Mouse (Mus musculus) stomach, postnatal 0 days (tissue): ENCODE measurements around the gene Arhgef3. TPM values are rescaled to one million over a fixed set of nuclear protein-coding genes. Genes with fewer than 3 reads are reported as not detected.

Source experiments
- ATAC-seq: fragments of 200-750 bp; cut with Nextera tagmentation; 2 replicates; pipeline ENCODE4 v1.8.0; 2017; ENCODE audit not compliant: low FRiP score, low TSS enrichment
- DNase-seq: peaks from one replicate; pipeline ENCODE4 v3.0.0-alpha.2; 2016; ENCODE audit warnings: low spot score
- H3K27ac ChIP-seq: fragments of 300-500 bp; sonication (generic); replicated peaks from 2 replicates; pipeline ENCODE4 v1.5.1; 2014; ENCODE audit warnings: mild to moderate bottlenecking, control low read depth
- H3K27me3 ChIP-seq: fragments of 300-500 bp; sonication (generic); 2 replicates; pipeline ENCODE4 v1.6.1; 2014; ENCODE audit warnings: low read length; ENCODE audit not compliant: control insufficient read depth, insufficient read depth
- H3K36me3 ChIP-seq: fragments of 300-500 bp; sonication (generic); 2 replicates; pipeline ENCODE4 v1.6.1; 2014; ENCODE audit warnings: low read length, mixed read lengths; ENCODE audit not compliant: control insufficient read depth, insufficient read depth
- H3K4me1 ChIP-seq: fragments of 300-500 bp; sonication (generic); replicated peaks from 2 replicates; pipeline ENCODE4 v1.6.1; 2014; ENCODE audit warnings: antibody characterized with exemption; ENCODE audit not compliant: control insufficient read depth, insufficient read depth
- H3K4me2 ChIP-seq: fragments of 300-500 bp; sonication (generic); replicated peaks from 2 replicates; pipeline ENCODE4 v1.6.1; 2014; ENCODE audit warnings: low read depth, mild to moderate bottlenecking, control low read depth, moderate library complexity
- H3K4me3 ChIP-seq: fragments of 300-500 bp; sonication (generic); 2 replicates; pipeline ENCODE4 v1.5.1; 2014; ENCODE audit warnings: low read depth, low read length, control low read depth
- H3K9ac ChIP-seq: fragments of 300-500 bp; sonication (generic); 2 replicates; pipeline ENCODE4 v1.6.1; 2014; ENCODE audit warnings: mild to moderate bottlenecking, low read length, control low read depth, mixed read lengths
- H3K9me3 ChIP-seq: fragments of 300-500 bp; sonication (generic); 2 replicates; pipeline ENCODE4 v1.6.1; 2016; ENCODE audit warnings: low read length; ENCODE audit not compliant: control insufficient read depth
- CTCF ChIP-seq: IDR thresholded peaks from 2 replicates; pipeline ENCODE4 v1.5.1; 2016; ENCODE audit warnings: antibody characterized with exemption, low read depth, mild to moderate bottlenecking, moderate library complexity
- EP300 ChIP-seq: optimal IDR thresholded peaks from 2 replicates; pipeline ENCODE3; 2016; ENCODE audit warnings: antibody characterized with exemption
- WGBS: fragments of 180-500 bp; shearing (Covaris S2); extraction: QIAGEN DNeasy Blood & Tissue Kit; methylation state at CpG from one replicate; pipeline ENCODE4 v1.1.7; 2014; 5-methylcytosine and 5-hydroxymethylcytosine counted together
- polyA plus RNA-seq: library from polyadenylated mRNA; unstranded; fragments of >200 nt; fragmentation: Nextera tagmentation; extraction: Ambion mirVana; gene quantifications from 2 replicates; pipeline ENCODE4 v1.2.1, GENCODE M21; 2015

Gene Arhgef3
- polyA plus RNA-seq, 1 experiment from 2014 or later = 13.1 TPM

GRCm38 (mm10) chr14:27102720-27103119 is 12.0 kb upstream of the Arhgef3 start:
- Histone ChIP-seq H3K4me2 (no peak overlapping the region), H3K27ac (no peak overlapping the region), H3K4me3 (no peak overlapping the region), H3K9ac (no peak overlapping the region), H3K27me3 (no peaks in the 10 kb centered on the region), H3K36me3 (peaks cover 6% of the 10 kb centered on the region), H3K9me3 (no peaks in the 10 kb centered on the region), H3K4me1 (no peaks in the 10 kb centered on the region)
- 62% methylated on average over 6 of the region's 6 CpGs for WGBS
- no peak for DNase-seq
- ATAC-seq = no peak
- TF ChIP-seq EP300 = no peak
- no peak for TF ChIP-seq CTCF

DNA sequence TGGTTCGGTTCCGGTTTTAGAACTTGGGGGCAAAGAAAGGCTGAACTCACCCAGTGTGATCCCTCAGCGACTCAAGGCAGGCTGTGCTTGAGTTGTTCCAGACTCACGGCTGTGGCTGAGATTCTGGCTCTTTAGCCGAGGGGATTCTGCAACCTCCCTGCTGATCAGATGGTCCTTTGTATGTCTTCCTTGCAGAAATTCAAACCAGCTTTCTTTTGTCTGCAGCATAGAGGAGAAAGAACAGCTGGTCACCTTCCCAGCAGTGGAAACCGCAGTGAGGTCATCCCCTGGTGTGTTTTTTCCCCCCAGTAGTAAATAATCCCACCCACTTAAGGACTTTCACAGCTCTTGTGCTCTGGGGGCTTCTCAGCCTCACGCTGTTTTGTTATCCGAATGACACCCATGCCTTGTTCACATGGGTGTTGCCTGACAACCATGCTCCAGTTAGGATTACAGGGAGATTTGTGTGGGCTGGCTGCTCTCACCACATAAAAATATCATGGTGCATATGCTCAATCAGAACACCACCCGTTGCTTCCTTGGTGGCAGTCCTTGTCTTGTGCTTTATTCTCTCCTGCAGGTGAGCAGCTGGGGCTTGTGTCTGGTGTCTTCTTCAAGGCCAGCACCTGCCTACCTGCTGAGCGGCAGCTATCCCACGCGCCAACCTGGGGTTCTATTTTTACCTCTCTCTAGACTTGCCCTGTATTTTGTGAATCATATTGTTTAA is 8.8 kb upstream of the Arhgef3 start:
- Histone ChIP-seq H3K27me3 (no peaks in the 10 kb centered on the region), H3K4me3 (no peak overlapping the region), H3K27ac (no peak overlapping the region; the same call in 1 of the 2 replicates), H3K4me2 (no peak overlapping the region), H3K36me3 (no peaks in the 10 kb centered on the region), H3K9me3 (no peaks in the 10 kb centered on the region), H3K4me1 (no peaks in the 10 kb centered on the region; the same call in 1 of the 2 replicates), H3K9ac (no peak overlapping the region)
- TF ChIP-seq CTCF (no peak), EP300 (no peak)
- WGBS = 56% methylated on average over 12 of the region's 12 CpGs
- DNase-seq = no peak
- ATAC-seq = no peak; the same call in 1 of the 2 replicates

GRCm38 (mm10) chr14:27108748-27109504 is 5.8 kb upstream of the Arhgef3 start:
- H3K27ac ChIP-seq = 0 out of 2 replicates have a peak overlapping the region, but pooled peaks have one; percentile 18
- TF ChIP-seq EP300 (no peak), CTCF (peak; percentile 68)
- peak; percentile 39; the same call in 1 of the 2 replicates for ATAC-seq
- no peak overlapping the region for H3K9ac ChIP-seq
- no peaks in the 10 kb centered on the region; the same call in 1 of the 2 replicates for H3K4me1 ChIP-seq
- H3K36me3 ChIP-seq = no peaks in the 10 kb centered on the region
- no peak overlapping the region for H3K4me3 ChIP-seq
- peak; percentile 52 for DNase-seq
- no peaks in the 10 kb centered on the region for H3K9me3 ChIP-seq
- 52% methylated on average over 6 of the region's 6 CpGs for WGBS
- no peaks in the 10 kb centered on the region for H3K27me3 ChIP-seq
- H3K4me2 ChIP-seq = no peak overlapping the region

DNA sequence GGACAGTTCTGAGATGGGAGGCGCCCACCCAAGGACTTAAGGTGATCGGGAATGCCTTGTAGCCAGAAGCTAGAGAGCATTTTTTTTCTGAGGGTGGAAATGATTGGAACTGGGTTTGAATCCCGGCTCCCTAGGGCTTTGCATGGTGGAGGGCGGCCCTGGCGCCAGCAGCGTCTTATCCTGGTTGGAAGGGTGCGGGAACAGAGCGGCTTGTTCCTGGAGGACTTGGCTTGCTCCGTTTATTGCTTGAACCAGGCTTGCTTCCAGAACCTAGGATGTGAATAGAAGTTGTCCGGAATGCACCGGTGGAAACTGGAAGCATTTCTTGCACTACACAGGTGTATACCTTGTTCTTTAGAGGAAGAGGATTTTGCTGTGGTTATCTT is 569 bp downstream of the Arhgef3 start:
- DNase-seq = no peak
- Histone ChIP-seq H3K27me3 (no peaks in the 10 kb centered on the region), H3K4me1 (no peaks in the 10 kb centered on the region), H3K27ac (peak overlapping the region; percentile 63; the same call in 1 of the 2 replicates), H3K9ac (peak overlapping the region; percentile 74), H3K9me3 (no peaks in the 10 kb centered on the region), H3K4me3 (peak overlapping the region; percentile 71), H3K36me3 (no peaks in the 10 kb centered on the region), H3K4me2 (peak overlapping the region; percentile 98)
- TF ChIP-seq CTCF (no peak), EP300 (no peak)
- WGBS = 13% methylated on average over 11 of the region's 11 CpGs
- ATAC-seq = peak; percentile 16; the same call in 1 of the 2 replicates

DNA sequence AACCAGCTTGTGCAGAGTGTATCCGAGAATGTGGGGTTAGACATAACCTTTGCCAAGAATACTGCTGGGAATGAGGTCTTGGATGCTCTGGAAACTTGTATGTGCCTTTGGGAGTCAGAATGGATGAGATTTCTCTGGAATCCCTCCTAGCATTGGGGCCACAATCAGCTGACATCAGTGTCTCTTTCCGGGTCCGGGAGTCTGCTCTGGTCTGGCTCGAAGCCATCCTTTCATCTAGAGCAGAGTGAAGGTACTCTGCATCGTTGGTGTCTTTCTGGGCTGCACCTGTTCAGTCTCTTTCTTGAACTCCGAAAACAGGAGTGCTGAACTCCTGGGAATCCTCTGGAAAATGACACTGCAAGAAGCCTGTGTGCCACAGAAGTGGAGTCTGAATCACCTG is 1.3 kb downstream of the Arhgef3 start:
- ATAC-seq (no peak), DNase-seq (no peak)
- Histone ChIP-seq H3K4me2 (peak overlapping the region; percentile 98; the same call in 1 of the 2 replicates), H3K36me3 (no peaks in the 10 kb centered on the region), H3K9ac (no peak overlapping the region; the same call in 1 of the 2 replicates), H3K4me3 (no peak overlapping the region), H3K27ac (no peak overlapping the region), H3K4me1 (no peaks in the 10 kb centered on the region), H3K9me3 (no peaks in the 10 kb centered on the region), H3K27me3 (no peaks in the 10 kb centered on the region)
- 57% methylated on average over 6 of the region's 6 CpGs for WGBS
- TF ChIP-seq CTCF (no peak), EP300 (no peak)
